Mouse (Mus musculus) cerebellum, postnatal 36 days (tissue): ENCODE measurements at regions not wholly inside any gene's neighbourhood (a gene's known extent, or its start where the extent isn't known, plus 50 kb on each side); places are given as distances from the start of the nearest gene placed in this dataset.
A peak's percentile ranks its signal among the peaks of the same experiment; 100 is the strongest.

Source experiments
- DNase-seq, 2 experiments: peaks; one replicate each; pipeline ENCODE4 v3.0.0; 2021 to 2022; ENCODE audit warnings: mixed read lengths in 2 of 2

DNA sequence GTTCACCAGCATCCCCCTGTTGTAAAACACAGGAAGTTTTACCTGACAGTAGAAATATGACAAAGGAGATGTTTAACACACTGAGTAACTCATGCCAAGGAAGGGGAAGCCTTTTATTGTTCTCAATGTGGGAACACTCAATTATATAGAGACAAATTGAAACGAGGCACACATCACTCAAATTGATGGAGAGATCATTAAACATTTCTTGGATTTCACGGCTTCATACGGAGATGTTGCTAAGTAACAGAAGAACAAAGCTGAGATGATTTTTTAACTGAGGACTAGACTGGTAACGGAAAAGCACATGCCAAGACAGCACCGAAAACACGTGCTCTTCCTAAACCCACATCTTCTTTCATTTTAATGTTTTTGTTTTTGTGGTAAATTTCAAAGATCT is 437.0 kb upstream of the Intu start:
- DNase-seq, result no peak

GRCm38 (mm10) chr3:40094701-40095100 is 436.4 kb upstream of the Intu start:
- DNase-seq, result no peak

- DNase-seq, result no peak
These were observed 428.4 kb upstream of the Intu start for GRCm38 (mm10) chr3:40102698-40103097.

GRCm38 (mm10) chr3:40114811-40115210 is 416.3 kb upstream of the Intu start:
- DNase-seq, result no peak

- DNase-seq, result no peak
These were observed 412.5 kb upstream of the Intu start for GRCm38 (mm10) chr3:40118551-40118950.

DNA sequence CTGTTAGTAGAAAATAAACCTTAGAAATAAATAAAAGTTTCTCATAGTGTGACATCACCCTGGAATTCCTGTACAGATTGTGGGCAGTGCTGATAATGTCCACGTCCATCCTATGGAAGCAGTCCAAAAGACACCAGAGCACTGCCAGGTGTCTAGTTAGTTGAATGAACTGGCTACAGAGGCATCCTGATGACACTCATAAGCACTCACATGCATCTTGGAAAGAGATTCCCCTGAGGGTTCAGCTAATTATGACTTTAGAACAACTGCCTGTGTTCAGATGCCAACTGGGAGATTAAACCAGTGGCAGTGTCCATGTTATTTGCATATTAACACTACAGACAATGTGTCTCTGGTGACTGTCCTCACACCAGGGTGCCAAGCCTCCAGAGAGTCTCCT is 411.6 kb upstream of the Intu start:
- no peak for DNase-seq

DNA sequence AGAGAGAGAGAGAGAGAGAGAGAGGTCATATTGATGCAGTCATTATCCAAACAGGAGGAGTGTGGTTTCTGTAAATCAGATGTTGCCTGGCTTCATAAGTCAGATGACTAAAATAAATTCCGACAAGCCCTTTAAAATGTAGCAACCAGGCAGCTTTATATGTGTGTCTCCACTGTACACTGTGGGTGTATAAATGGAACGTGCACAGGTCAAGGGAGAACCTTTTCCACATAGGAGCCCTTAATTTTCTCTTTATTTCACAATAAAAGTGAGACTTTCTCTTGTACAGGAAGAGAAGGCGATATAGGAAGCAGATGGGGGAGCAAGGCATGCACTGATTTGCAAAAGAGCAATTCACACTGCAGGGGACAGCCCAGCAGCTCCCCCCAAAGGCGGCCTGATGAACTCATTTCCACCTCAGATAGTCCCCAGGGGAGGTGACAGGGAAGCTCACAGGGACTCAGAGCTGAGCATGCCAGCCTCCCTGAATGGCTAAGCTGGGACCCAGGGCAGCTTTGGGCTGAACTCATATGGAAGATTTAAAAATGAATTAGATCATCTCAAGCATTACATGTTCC is 410.7 kb upstream of the Intu start:
- DNase-seq, result peak; percentile 5 to 6

DNA sequence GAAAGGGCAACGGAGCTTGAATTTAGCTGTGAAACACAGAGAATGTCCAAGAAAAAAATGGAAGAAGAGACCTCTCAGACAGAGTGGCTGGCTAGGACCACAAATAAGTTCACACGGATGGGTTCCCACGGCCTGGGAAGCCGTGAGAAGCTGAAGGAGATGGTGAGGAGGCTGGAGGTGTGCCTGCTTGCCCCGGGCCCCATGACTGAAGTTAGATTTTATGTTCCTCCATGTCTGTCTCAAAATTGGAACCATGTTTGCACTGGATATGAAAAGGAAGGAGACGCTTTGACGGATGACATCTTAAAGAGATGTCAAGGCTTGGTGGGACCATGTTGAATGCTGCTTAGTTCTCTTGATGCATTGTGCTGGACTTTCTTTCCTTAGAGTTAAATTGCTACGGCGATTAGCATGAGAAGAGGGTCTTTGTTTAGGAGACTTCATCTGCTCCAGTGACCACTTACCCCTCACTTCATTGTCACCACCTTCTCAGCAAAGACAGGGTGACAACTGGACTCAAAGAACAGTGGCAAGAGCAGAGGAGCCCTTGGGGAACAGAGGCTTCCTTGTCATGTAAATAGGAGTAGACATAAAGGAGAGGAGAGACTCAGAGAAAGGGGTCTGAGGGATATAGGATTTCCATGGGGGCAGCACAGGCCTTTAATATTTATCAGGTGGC is 407.4 kb upstream of the Intu start:
- no peak for DNase-seq

- no peak for DNase-seq
These were observed 404.2 kb upstream of the Intu start for GRCm38 (mm10) chr3:40126903-40127302.

DNA sequence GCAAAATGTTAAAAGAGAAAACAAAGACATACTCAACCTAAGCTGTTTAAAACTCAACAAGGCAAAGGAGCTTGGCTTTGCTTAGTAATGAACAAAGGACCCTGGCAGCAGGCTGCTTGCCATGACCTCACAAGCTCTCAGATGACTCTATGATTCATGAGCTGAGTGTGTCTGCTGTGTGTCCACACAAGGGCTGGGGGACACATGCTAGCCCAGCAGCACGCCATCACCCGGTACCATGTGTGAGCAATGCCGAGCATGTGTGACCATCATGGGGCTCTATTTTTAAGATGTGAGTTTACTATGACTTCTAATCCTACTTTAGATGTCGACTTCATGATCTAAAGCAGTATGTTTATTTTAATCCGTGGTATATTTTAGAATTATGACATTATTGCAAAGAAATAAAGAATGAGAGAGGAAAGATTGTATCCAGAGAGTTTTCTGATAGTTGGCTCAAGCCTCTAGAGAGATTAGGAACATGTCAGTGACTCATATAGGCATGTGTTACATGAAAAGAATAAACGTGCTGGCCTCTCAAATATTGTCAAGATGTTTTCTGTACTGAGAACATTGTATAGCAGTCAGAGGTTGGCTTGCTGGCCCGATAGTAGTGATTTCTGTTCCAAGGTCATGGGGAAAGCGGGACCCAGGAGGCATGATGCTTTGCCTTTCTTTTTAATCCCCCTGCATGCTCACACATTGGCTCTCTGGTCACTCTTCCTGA is 400.1 kb upstream of the Intu start:
- DNase-seq, result no peak

GRCm38 (mm10) chr3:40138671-40139070 is 392.4 kb upstream of the Intu start:
- no peak for DNase-seq

- no peak for DNase-seq
These were observed 388.9 kb upstream of the Intu start for GRCm38 (mm10) chr3:40142229-40142628.

- DNase-seq, result no peak
These were observed 372.5 kb upstream of the Intu start for GRCm38 (mm10) chr3:40158631-40159030.

- no peak for DNase-seq
These were observed 371.4 kb upstream of the Intu start for GRCm38 (mm10) chr3:40159591-40160145.

DNA sequence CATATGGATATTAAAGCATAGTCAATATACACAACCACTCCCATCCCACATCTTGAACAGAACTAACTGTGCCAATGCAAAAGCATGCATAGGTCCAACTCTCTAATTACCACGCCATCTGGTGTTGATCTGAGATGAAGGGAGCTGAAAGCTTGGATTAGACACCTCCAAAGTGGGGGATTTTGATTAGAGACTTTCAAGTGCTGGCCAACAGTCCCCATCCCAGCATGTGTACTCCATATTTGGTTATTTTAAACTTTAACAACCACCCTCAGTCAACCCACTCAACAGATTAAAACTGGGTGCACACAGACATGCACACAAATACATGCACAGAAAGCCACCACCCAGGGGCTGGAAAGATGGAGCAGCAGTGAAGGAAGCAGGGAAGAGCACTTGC is 366.9 kb upstream of the Intu start:
- no peak for DNase-seq

GRCm38 (mm10) chr3:40167970-40168626 is 363.0 kb upstream of the Intu start:
- DNase-seq, result no peak

DNA sequence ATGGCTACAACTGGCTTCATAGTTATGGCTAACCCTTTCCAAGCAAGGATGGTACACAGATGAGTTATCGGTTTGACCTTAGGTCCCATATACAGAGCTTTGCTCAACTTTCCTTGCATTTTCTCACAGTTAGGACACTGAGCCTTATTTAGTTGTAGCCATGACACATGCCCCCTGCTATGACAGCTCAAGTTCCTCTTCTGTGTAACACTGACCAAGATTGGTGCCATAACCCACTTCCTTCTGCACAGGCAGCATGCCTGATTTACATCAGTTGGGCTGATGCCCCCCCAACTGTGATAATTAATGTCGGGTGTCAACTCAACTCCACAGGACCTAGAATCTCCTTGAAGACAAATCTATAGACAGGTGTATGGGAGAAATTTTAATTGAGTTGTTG is 361.5 kb upstream of the Intu start:
- no peak for DNase-seq

- no peak for DNase-seq
These were observed 351.3 kb upstream of the Intu start for GRCm38 (mm10) chr3:40179726-40180317.

DNA sequence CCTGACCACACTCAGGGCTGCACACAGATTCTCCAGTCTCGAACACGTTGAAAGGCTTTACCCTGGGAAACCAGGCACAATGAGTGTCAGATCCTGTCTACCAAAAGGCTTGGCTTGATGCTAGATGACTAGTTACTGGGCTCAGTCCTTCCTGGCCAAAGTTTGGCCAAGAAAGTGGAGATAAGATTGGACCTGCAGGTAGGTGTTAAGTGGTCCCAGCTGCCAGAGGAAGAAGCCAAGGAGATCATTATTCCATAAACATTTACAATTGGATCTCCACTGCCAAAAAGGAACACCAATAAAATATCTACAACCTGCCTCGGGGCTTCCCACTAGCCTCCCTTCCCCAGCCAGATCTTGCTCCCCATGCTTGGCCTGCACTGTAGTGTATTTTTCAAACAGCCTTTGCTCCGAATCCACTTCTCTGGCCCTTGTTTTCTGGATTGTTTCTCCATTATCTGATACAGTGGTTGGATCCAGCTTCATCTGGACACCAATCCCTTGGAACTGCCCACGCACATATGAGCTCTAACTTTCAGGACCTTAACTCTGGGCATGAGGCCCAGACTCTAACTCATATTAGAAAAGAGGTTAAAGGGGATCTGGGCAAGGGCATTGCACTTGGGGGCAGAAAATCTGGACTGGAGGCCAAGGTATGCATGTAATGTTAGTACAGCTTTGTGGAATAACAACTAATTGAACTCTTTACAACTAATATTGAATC is 345.3 kb upstream of the Intu start:
- DNase-seq, result no peak

DNA sequence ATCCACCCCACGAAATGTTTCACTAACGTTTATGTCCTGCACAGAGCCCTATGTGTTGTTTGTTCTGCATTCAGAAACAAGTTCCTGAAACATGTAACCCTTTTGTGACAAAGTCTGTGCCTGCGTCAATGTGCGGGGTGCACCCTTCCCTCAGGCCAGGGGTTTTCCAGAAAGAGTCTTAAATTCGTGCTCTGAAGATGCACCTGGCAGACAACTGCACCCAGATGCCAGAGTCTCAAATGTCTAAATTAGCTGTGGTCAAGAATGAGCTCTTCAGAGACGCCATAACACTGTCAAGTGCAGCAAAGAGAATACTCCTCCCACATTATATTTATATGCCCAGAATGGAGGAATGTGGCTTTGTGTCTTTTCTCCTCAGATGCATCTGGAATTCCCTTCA is 341.6 kb upstream of the Intu start:
- no peak for DNase-seq

GRCm38 (mm10) chr3:40190024-40190423 is 341.1 kb upstream of the Intu start:
- no peak for DNase-seq

- no peak for DNase-seq
These were observed 330.9 kb upstream of the Intu start for GRCm38 (mm10) chr3:40200174-40200573.
